Mouse (Mus musculus): ENCODE measurements at regions not wholly inside any gene's neighbourhood (a gene's known extent, or its start where the extent isn't known, plus 50 kb on each side); places are given as distances from the start of the nearest gene placed in this dataset.

DNA sequence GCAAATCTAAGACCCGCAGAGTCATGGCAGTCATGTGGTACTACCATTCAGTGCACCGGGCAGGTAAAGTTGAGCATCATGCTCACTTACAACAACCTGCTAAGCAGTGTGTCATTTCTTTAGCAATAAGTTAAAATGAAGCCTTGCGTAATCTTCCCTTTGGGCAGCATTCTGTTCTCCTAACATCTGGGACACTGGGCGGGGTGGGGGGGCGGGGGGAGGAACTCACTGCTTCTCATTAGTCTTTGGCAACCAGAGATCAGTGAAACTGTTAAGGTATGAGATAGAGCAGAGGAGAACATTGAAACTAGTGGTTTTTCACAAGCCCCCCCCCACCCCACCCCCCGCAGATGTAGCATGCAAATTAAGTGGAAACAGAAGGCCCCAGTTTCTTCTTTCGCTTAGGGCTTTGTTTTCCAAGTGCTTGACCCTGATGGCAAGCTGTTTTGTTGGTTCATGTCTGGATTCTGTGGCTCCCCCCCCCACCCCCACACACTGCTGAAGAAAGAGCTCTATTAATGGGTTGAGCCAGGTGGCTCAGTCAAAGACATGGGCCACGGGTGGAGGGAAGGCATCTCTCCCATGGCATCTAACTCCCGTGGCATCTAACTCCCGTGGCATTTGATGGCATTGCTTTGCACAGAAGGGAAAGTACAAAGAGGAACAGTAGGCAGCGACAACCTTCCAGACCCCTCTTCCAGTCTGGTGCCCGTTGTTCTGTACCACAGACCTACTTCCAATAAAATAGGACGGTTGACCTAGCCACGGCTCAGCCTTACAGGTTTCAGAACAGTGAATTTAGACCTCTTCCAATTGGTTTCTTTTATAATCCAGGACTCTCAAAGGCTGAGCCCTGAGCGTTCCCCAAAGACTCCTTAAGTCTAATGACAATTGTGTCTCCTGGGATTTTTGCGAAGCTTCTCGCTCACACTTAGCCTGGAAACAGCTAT, 97.2 kb upstream of the Cpm start (continued):
- TF ChIP-seq JUN (IDR thresholded peaks at IDR 0.05; ENCODE audit: insufficient read depth, low read depth, low read length) (no peak), KAT2A (IDR thresholded peaks at IDR 0.05; ENCODE audit: insufficient replicate concordance, low read length) (no peak), MAZ (IDR thresholded peaks at IDR 0.05; ENCODE audit: low read depth, low read length) (peak; percentile 41; the same call in 1 of the 2 replicates), POLR2AphosphoS2 (IDR thresholded peaks at IDR 0.05; ENCODE audit: low read depth, low read length) (no peak), GABPA (IDR thresholded peaks at IDR 0.05; ENCODE audit: insufficient replicate concordance, low read depth, low read length) (no peak), TCF12 (IDR thresholded peaks at IDR 0.05; ENCODE audit: low read depth, low read length) (peak; percentile 62), RCOR1 (conservative IDR thresholded peaks at IDR 0.05; ENCODE audit: low read depth, low read length) (no peak), MXI1 (IDR thresholded peaks at IDR 0.05; ENCODE audit: low read depth, low read length) (no peak), MAX (IDR thresholded peaks at IDR 0.05; ENCODE audit: low read length) (no peak), ZC3H11A (IDR thresholded peaks at IDR 0.05; ENCODE audit: low read depth, low read length) (no peak), NRF1 (IDR thresholded peaks at IDR 0.05; ENCODE audit: low read depth, low read length) (no peak), MEF2A (IDR thresholded peaks at IDR 0.05; ENCODE audit: borderline replicate concordance, low read depth, low read length) (0 out of 2 replicates have a peak, but pooled peaks have one; percentile 27), CHD2 (IDR thresholded peaks at IDR 0.05; ENCODE audit: low read length) (peak; percentile 73), NELFE (IDR thresholded peaks at IDR 0.05; ENCODE audit: low read depth, low read length) (no peak), USF2 (conservative IDR thresholded peaks at IDR 0.05; ENCODE audit: low read depth, low read length) (no peak), ELF1 (IDR thresholded peaks at IDR 0.05; ENCODE audit: low read depth, low read length) (no peak), POLR2A (IDR thresholded peaks at IDR 0.05; ENCODE audit: low read depth, low read length) (no peak)

DNA sequence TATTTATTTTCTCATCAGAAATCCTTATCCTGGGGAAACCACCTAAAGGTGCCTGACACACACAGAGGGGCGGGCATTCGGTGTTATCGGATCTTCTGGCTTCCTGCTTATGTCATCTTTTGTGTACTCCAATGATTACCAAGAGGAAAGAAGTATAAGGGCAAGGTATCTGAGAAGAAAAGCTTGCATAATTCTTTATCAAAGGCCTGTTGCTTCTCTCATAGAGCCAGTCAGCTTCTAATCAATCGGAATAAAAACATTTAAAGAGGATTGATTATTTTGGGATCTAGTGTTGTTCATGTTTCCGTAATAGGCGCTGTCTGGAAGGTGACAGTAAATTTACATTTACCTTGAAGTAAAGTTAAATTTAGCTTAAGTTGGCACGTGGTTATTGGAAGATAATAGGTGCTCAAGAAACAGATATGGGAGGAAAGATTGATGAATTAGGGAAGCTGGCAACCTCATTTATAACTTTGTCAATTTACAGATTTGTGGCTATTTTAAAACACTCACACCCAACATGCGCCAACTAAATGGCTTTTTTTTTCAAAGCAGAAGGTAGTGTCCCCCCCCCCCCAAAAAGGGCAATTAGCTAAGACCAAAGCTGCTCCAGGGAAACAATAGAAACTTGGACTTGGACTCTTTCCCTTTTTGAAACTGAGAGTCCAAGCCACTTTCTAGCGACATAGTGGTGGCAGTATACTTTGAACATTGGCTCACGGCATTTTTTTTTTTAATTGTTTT, 98.3 kb upstream of the Cpm start:
- peak; percentile 58 for DNase-seq (ENCODE audit: extremely low read depth)
- Histone ChIP-seq H3K4me1 (ENCODE audit: control insufficient read depth in 1 of 2, insufficient read depth in 2 of 2) (peaks cover 8 to 27% of the 10 kb centered on the region in 2 experiments), H3K9me3 (replicated peaks; ENCODE audit: low read length) (peaks cover 9% of the 10 kb centered on the region), H3K36me3 (replicated peaks in 1 of 2; ENCODE audit: control insufficient read depth in 1 of 2, insufficient read depth in 1 of 2, low read length in 1 of 2) (no peaks in the 10 kb centered on the region), H3K9ac (ENCODE audit: insufficient read depth, low read depth) (no peak overlapping the region), H3K4me2 (ENCODE audit: insufficient read depth, low read depth, poor library complexity, severe bottlenecking) (peak overlapping the region; percentile 54; the same call in 1 of the 2 replicates), H3K27me3 (replicated peaks) (peaks cover 2% of the 10 kb centered on the region), H3K79me2 (replicated peaks; ENCODE audit: control insufficient read depth, extremely low read depth, insufficient read depth, poor library complexity, severe bottlenecking) (no peaks in the 10 kb centered on the region), H3K27ac (ENCODE audit: insufficient read depth, low read depth) (no peak overlapping the region), H3K4me3 (replicated peaks in 1 of 3; ENCODE audit: low read depth in 2 of 3, low read length in 2 of 3, poor library complexity in 1 of 3) (no peak overlapping the region)
- in situ Hi-C loops (cut with MboI; ENCODE audit: low pct_ligation_motif_present, low pct_unique_long_range_greater_than_20kb, low sequenced_read_pairs), result no loop called here
- dilution Hi-C loops (cut with MboI; ENCODE audit: extremely low pct_ligation_motif_present, extremely low pct_unique_long_range_greater_than_20kb, low sequenced_read_pairs), result no loop called here
- TF ChIP-seq ZNF384 (IDR thresholded peaks at IDR 0.05; ENCODE audit: low read depth, low read length), result 0 out of 2 replicates have a peak, but pooled peaks have one; percentile 14
- TF ChIP-seq ELF1 (IDR thresholded peaks at IDR 0.05; ENCODE audit: low read depth, low read length), result peak; percentile 17; the same call in 1 of the 2 replicates
- TF ChIP-seq NELFE (IDR thresholded peaks at IDR 0.05; ENCODE audit: low read depth, low read length), result no peak
- TF ChIP-seq MXI1 (IDR thresholded peaks at IDR 0.05; ENCODE audit: low read depth, low read length), result no peak

Data from CH12.LX (cell line).